Mouse (Mus musculus) kidney, postnatal 4 days (tissue): ENCODE measurements around the gene Gm49395.

Experiments
- DNase-seq, 2 experiments: peaks; one replicate each; pipeline ENCODE4 v3.0.0; 2021; ENCODE audit warnings: mixed read lengths in 2 of 2

Gm49395 gene

DNA sequence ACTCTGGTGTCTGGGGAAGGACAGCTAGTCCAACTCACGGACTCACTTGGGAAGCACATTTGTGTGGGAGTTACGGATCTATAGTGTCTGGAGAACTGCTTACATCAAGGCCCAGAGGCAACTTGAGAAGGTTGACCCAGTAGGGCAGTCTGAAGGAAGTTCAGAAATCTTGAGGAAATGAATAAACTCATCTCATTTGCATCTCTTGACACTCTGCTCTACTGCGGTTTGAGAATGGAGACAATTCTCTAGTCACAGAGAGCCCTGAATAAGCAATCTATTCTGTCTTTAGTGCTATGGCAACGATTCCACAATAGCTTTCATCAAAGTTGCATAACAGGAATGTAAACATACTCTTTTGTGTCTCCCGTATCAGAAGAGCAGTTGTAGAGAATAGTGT is 4.8 kb downstream of the Gm49395 start:
- no peak for DNase-seq

DNA sequence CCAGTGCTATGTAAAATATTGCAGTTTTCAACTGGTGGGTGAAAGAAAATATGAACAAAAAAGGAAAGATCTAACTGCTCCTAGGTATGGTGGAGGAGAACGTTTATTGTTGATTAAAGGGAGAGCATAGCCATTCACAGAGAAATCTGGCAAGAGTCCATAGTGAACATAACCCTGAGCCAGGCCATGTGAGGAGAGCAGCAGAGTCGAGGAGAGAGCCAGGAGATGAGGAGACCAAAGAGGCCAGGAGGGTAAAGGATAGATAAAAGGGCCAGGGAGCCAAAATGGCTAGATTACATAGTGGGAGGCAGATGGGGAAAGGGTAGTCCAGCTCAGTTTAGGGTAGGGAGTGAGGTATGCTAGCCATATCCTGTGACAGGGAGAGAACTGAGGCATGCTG is 5.5 kb downstream of the Gm49395 start:
- DNase-seq, result no peak

GRCm38 (mm10) chr13:115095392-115095791 is 6.3 kb downstream of the Gm49395 start:
- no peak for DNase-seq

DNA sequence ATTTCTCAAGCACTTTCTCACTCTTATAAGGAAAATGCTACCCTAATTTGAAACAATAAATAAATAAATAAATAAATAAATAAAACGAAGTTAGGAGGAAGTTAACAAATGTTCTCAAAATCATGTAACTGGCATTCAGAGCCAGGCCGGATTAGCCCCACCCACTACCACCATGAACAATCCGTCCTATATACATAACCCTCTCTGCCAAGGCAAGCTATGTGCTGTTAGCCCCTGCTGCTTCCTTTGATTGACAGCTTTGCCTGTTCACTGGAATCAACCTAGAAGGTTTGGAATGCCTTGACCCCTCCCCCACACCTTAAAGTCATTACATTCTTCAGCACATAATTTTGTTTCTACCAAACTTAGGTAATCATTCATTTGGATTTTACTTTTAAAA is 10.2 kb downstream of the Gm49395 start:
- DNase-seq, result no peak

GRCm38 (mm10) chr13:115090977-115091445 is 10.7 kb downstream of the Gm49395 start:
- no peak for DNase-seq

GRCm38 (mm10) chr13:115090069-115090976 is 11.4 kb downstream of the Gm49395 start, which contains the start of gene Pelo:
Gene Pelo (minus strand): TSS chr13:115090186.
- peak; percentile 96 to 98 for DNase-seq

DNA sequence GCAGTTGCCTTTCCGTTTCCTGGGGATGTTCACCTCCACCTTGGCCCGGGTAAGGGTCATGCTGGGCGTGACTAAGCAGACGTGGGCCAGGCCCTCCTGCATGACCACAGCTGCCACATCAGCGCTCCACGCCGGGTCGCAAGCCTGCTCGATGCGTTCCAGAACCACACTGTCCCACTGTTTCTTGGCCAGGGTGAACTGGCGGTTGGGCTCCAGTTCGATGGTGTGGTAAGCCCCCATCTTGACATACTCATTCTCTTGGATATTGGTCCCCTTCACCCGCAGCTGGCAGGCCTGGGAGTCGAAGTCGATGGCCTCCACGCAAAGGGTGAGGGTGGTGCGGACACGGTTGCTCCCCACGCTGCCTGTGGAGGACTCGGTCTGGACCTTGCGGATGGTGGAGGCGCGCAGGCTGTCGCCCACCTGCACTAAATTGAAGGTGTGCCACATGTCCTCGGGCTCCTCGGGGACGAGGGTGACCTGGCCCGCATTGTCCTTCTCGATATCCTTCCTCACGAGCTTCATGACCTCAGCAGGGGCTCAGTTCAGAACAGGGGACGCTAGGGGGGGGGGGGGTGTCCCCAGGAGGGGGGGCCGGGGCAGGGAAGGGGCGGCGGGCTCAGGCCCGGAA is 12.2 kb downstream of the Gm49395 start:
- peak; percentile 54 to 67 for DNase-seq

DNA sequence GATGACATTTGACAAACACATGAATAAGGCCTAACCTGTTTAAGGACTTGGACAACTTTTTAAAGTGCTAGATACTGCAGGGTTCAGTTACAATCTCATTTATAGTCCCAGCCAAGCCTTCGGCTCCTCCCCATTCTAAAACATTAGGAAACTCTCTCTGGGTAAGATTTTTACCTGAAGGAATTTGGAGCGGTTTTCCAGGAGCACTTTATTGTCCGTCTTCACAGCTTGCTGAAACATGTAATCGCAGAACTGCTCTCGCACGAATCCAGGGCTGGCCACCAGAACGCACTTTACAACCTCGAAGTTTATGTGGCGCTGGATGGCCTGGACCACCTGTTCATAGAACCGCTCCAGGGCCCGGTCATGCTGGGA is 12.7 kb downstream of the Gm49395 start:
- DNase-seq, result no peak

GRCm38 (mm10) chr13:115085974-115086373 is 15.7 kb downstream of the Gm49395 start:
- no peak for DNase-seq

DNA sequence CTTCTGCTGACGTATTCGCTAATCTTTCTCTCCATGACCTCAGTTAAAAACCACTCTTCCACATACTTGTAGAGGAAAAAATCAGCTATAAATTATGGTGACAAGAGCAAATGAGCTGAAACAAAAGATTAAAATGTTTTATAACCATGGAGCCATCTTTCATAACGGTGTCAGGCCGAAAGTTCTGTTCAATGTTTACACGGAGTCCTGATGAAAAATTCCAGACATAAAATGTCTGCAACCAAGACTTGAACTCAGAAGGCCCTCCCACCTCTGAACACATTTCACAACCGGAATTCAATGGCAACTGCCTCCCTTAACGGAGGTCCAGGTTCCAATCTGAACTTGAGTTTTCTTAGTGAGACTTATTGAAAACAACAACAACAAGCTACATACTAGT is 19.4 kb downstream of the Gm49395 start:
- DNase-seq, result no peak

DNA sequence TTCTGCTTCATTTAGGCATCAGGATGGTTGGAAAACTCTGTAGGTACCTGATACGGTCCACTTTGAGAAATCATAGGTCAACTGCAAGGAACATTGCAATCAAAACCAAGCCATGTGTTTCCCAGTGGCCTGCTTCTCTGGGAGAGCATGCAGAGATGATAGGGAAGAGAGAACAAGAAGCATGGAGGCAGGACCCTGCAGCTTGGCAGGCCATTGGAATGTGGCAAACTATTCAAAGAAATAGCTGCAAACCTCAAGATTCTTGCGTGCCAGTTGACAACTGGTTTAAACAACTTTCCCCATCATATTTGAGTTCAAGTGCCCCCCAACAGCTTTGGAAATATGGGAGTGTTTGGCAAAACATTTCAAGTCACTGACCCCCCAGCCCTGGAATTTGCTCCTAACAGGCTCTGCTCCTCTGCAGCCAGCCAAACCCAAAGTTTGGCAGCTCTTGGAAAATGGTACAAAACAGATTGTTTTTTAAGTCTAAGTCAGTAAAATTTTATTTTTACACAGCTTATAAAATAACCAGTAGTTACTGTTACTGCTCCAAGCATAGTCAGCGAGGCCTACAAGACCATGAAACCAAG is 21.6 kb downstream of the Gm49395 start:
- peak; percentile 32 to 53 for DNase-seq

GRCm38 (mm10) chr13:115078997-115079685 is 22.6 kb downstream of the Gm49395 start:
- no peak for DNase-seq

GRCm38 (mm10) chr13:115077346-115078134 is 24.2 kb downstream of the Gm49395 start:
- DNase-seq, result peak; percentile 33 to 52

DNA sequence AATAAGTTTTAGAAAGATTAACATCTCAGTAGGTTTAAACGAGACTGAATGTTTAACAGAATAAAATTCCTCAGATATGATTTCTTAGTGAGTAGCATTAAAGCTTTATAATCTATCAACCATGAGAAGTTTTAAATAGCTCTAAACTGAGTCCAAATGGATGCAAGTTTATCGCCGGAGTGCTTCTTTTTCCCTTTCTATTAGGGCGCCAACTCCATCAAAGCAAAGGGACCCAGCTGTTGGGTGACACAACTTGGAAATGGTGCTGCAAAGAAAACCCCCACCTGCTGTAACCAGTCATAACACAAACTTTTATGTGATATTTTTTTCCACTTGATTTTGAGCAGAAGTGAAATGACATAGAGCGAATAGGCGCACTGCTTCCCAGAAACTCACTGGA is 29.3 kb downstream of the Gm49395 start:
- DNase-seq, result peak; percentile 57

DNA sequence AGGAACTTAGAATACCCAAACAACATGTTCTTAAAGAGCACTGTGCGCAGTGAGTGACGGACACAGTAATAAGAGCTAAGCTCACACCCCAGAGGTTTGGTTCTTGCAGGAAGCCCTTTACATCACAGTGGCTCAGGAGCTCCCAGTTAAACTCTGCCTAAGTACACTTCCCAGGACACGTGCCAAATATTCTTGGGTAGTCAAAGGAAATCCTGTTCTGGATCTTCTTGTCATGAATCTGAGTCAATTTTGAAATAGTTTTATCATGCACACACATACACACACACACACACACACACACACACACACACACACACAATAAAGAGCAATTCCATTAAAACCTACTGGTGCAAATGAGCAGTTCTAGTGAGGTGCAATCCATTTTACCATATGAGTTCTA is 30.3 kb downstream of the Gm49395 start:
- no peak for DNase-seq

DNA sequence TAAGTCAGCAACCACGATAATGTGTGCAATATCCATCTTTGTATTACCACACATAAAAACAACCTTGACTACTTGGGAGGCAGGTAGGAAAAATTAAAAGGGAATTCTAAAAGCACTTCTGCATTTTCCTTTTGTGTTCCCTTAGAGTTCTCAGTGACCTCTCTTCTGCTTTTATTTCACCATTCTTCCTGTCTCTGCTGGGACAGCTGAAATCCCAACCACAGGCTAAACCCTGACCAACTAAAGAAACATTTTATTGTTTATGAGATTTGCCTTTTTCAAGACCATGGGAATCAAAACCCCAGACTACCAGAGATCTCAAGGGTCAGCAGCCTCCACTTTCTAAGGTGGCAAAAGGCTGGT is 33.8 kb downstream of the Gm49395 start:
- DNase-seq, result no peak

GRCm38 (mm10) chr13:115067324-115067967 is 34.3 kb downstream of the Gm49395 start:
- no peak for DNase-seq

- DNase-seq, result no peak
These were observed 44.2 kb downstream of the Gm49395 start for GRCm38 (mm10) chr13:115057555-115057954.

DNA sequence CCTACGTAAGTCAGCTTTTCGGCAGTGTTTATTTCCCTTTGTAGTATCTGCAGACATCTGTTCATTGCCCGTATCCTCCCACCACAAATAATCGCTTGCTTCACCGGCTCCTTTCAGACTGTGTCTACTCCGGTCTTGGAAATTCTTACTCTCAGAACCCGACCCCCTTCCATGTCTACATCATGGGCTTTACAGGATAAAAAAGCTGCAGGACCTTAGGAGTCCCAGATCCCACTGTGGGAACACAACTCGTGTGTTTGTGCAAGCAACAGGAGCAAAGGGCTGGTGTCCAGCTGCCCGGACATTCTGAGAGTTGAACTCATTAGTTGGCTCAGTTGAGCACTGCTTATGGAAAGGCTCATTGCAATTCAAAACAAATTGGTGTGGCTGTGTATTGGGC is 46.9 kb downstream of the Gm49395 start:
- DNase-seq, result peak; percentile 19 to 47

DNA sequence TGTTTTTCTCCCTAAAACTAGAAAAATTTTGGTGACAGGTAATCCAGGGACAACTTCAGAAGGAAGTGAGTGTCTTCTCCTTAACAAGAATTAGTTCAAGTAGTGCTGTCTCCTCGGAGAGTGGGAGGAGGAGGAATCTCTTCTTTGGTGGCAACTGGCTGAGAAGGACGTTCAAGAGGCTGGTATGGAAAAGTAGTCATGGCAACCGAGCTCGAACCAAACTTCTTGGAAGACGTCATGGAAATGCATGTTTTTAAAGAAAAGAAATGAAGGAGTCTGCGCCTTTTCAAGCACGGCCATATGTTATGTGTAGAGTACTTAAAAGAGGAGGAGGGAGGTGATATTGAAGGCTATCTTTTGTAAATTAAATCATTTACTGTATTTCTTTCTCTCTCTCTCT is 49.2 kb downstream of the Gm49395 start:
- DNase-seq, result no peak

- no peak for DNase-seq
These were observed 50.8 kb downstream of the Gm49395 start for GRCm38 (mm10) chr13:115050660-115051559.
